Comparison of ENCODE assay signal across 8 mouse cellular contexts in genomic region chr2:131234127-131234650, GRCm38 (mm10). TPM values are rescaled to one million over a fixed set of nuclear protein-coding genes. Genes with fewer than 3 reads are reported as not detected.
DNase-seq lines count a peak whose midpoint lies in the region; ATAC-seq and TF ChIP-seq lines count a peak whose summit lies in the region.

No protein-coding gene starts in this region.

- H3K27me3 ChIP-seq in heart, embryonic 10.5 days (ENCODE audit: insufficient read depth, poor library complexity, severe bottlenecking) = no peaks in the 10 kb centered on the region
- no peaks in the 10 kb centered on the region for H3K27me3 ChIP-seq in forebrain, embryonic 16.5 days (replicated peaks; ENCODE audit: control insufficient read depth, insufficient read depth, low read length)

- TF ChIP-seq CTCF in olfactory bulb, adult 2 months (IDR thresholded peaks at IDR 0.05; ENCODE audit: insufficient read depth, low read depth, low read length) = no peak

- peak; percentile 26; the same call in 1 of the 2 replicates for ATAC-seq in forebrain, embryonic 16.5 days

- H3K36me3 ChIP-seq in heart, embryonic 10.5 days = peaks cover 12% of the 10 kb centered on the region; the same call in 1 of the 2 replicates
- H3K36me3 ChIP-seq in forebrain, embryonic 16.5 days (ENCODE audit: control insufficient read depth, insufficient read depth) = no peaks in the 10 kb centered on the region

- H3K4me2 ChIP-seq in forebrain, embryonic 16.5 days (ENCODE audit: low read length) = peak overlapping the region; percentile 90

- H3K27ac ChIP-seq in heart, embryonic 10.5 days = peak overlapping the region; percentile 90
- no peak overlapping the region for H3K27ac ChIP-seq in forebrain, embryonic 16.5 days (ENCODE audit: low read length)
- H3K27ac ChIP-seq in olfactory bulb, adult 2 months (ENCODE audit: insufficient read depth, low read depth, low read length) = no peak overlapping the region

- peaks cover 34% of the 10 kb centered on the region for H3K4me1 ChIP-seq in heart, embryonic 10.5 days
- peaks cover 14% of the 10 kb centered on the region for H3K4me1 ChIP-seq in forebrain, embryonic 16.5 days (replicated peaks; ENCODE audit: control insufficient read depth, insufficient read depth, low read length)
- H3K4me1 ChIP-seq in olfactory bulb, adult 2 months (ENCODE audit: control insufficient read depth, insufficient read depth, low read length) = peaks cover 8% of the 10 kb centered on the region

- WGBS in heart, embryonic 10.5 days = 17% methylated on average over 28 of the region's 28 CpGs
- WGBS in forebrain, embryonic 16.5 days = 10% methylated on average over 28 of the region's 28 CpGs
- WGBS in olfactory bulb, adult 2 months = 12% methylated on average over 28 of the region's 28 CpGs

- no peaks in the 10 kb centered on the region for H3K9me3 ChIP-seq in heart, embryonic 10.5 days
- H3K9me3 ChIP-seq in forebrain, embryonic 16.5 days (ENCODE audit: control insufficient read depth, low read length) = no peaks in the 10 kb centered on the region

- DNase-seq in heart, embryonic 10.5 days (ENCODE audit: low spot score) = no peak
- no peak for DNase-seq in heart, adult 9 months (ENCODE audit: low spot score in 2 of 2)
- peak; percentile 31 for DNase-seq in MN1 (ENCODE audit: low spot score)
- DNase-seq in liver = peak; percentile 55
- DNase-seq in thymus, postnatal 10 days (ENCODE audit: low spot score in 2 of 2) = no peak
- no peak for DNase-seq in spleen, adult 12 weeks (ENCODE audit: low spot score)

- H3K4me3 ChIP-seq in heart, embryonic 10.5 days = peak overlapping the region; percentile 73
- H3K4me3 ChIP-seq in forebrain, embryonic 16.5 days (replicated peaks; ENCODE audit: low read length) = peak overlapping the region; percentile 52
- peak overlapping the region; percentile 50 for H3K4me3 ChIP-seq in olfactory bulb, adult 2 months (ENCODE audit: insufficient read depth, low read depth, low read length)

- H3K9ac ChIP-seq in forebrain, embryonic 16.5 days (replicated peaks; ENCODE audit: low read depth, low read length) = peak overlapping the region; percentile 54

- TF ChIP-seq POLR2A in olfactory bulb, adult 2 months (IDR thresholded peaks at IDR 0.05; ENCODE audit: insufficient read depth, low read depth, low read length) = no peak

RNA-seq across cellular contexts. Expression of gene Mavs, which starts 0.3 kb away (rescaled TPM):
- polyA plus RNA-seq in heart, embryonic 10.5 days (2016; fragmentation: Nextera tagmentation; extraction: Ambion mirVana) = 20.3 and 21.6 TPM in 2 replicates
- 5.7 and 6.8 TPM in 2 replicates for polyA plus RNA-seq in forebrain, embryonic 16.5 days (2015; fragmentation: Nextera tagmentation; extraction: Ambion mirVana)
- polyA plus RNA-seq in olfactory bulb, adult 2 months (2012; ENCODE audit: insufficient read depth, insufficient read length, low replicate concordance, missing spikeins) = not detected in 2 replicates

RNA-seq across cellular contexts. Expression of gene Ap5s1, which starts 27.3 kb away (rescaled TPM):
- 23.6 and 33.3 TPM in 2 replicates for polyA plus RNA-seq in heart, embryonic 10.5 days (2016; fragmentation: Nextera tagmentation; extraction: Ambion mirVana)
- polyA plus RNA-seq in forebrain, embryonic 16.5 days (2015; fragmentation: Nextera tagmentation; extraction: Ambion mirVana) = 37.8 and 40.5 TPM in 2 replicates
- polyA plus RNA-seq in olfactory bulb, adult 2 months (2012; ENCODE audit: insufficient read depth, insufficient read length, low replicate concordance, missing spikeins) = not detected in 2 replicates

RNA-seq across cellular contexts. Expression of gene Pank2, which starts 28.1 kb away (rescaled TPM):
- polyA plus RNA-seq in heart, embryonic 10.5 days (2016; fragmentation: Nextera tagmentation; extraction: Ambion mirVana) = 29.7 and 41.7 TPM in 2 replicates
- 26.9 and 33.1 TPM in 2 replicates for polyA plus RNA-seq in forebrain, embryonic 16.5 days (2015; fragmentation: Nextera tagmentation; extraction: Ambion mirVana)
- polyA plus RNA-seq in olfactory bulb, adult 2 months (2012; ENCODE audit: insufficient read depth, insufficient read length, low replicate concordance, missing spikeins) = not detected in 2 replicates

RNA-seq across cellular contexts. Expression of gene Spef1, which starts 47.1 kb away (rescaled TPM):
- 0.75 and 1.5 TPM in 2 replicates for polyA plus RNA-seq in heart, embryonic 10.5 days (2016; fragmentation: Nextera tagmentation; extraction: Ambion mirVana)
- polyA plus RNA-seq in forebrain, embryonic 16.5 days (2015; fragmentation: Nextera tagmentation; extraction: Ambion mirVana) = 11.3 and 12.6 TPM in 2 replicates
- not detected in 2 replicates for polyA plus RNA-seq in olfactory bulb, adult 2 months (2012; ENCODE audit: insufficient read depth, insufficient read length, low replicate concordance, missing spikeins)

RNA-seq across cellular contexts. Expression of gene Cdc25b, which starts 47.4 kb away (rescaled TPM):
- 27.8 and 35.9 TPM in 2 replicates for polyA plus RNA-seq in heart, embryonic 10.5 days (2016; fragmentation: Nextera tagmentation; extraction: Ambion mirVana)
- 33.6 and 35.9 TPM in 2 replicates for polyA plus RNA-seq in forebrain, embryonic 16.5 days (2015; fragmentation: Nextera tagmentation; extraction: Ambion mirVana)
- not detected in 2 replicates for polyA plus RNA-seq in olfactory bulb, adult 2 months (2012; ENCODE audit: insufficient read depth, insufficient read length, low replicate concordance, missing spikeins)

Comparison
In these comparisons a context has a peak if more than half of its experiments do, and no peak if none do; other contexts are left out.
1. DNase-seq: peak in MN1 (single experiment) and liver (single experiment); none in heart, embryonic 10.5 days (single experiment), heart, adult 9 months (0 of 2), thymus, postnatal 10 days (0 of 2) and spleen, adult 12 weeks (single experiment).
2. RNA of gene Ap5s1, which starts 27.3 kb away (polyA plus RNA-seq): 37.8 to 40.5 TPM in forebrain, embryonic 16.5 days and 23.6 to 33.3 TPM in heart, embryonic 10.5 days; not detected in olfactory bulb, adult 2 months; every median in the first group is over 10 times any median in the second.
3. Peak in every context shown above with its lines, with median percentiles within 50 percentile points of each other: H3K4me3 ChIP-seq.